ENCODE assay signal across 8 mouse cellular contexts in genomic region chr10:24625060-24625701, GRCm38 (mm10). TPM values are rescaled to one million over a fixed set of nuclear protein-coding genes. Genes with fewer than 3 reads are reported as not detected.
DNase-seq lines count a peak whose midpoint lies in the region; ATAC-seq and TF ChIP-seq lines count a peak whose summit lies in the region.

No protein-coding gene starts in this region.

- DNase-seq in heart, adult 11 months = peak; percentile 93
- DNase-seq in cerebellum, postnatal 36 days = peak; percentile 64 to 67
- DNase-seq in gastrocnemius, adult 18-20 months (ENCODE audit: low spot score) = peak; percentile 82
- peak; percentile 84 for DNase-seq in hindlimb bud, embryonic 11.5 days (ENCODE audit: extremely low spot score, low read depth, low spot score)
- DNase-seq in left cerebral cortex, postnatal 36 days (ENCODE audit: low spot score in 2 of 2) = peak; percentile 75
- peak; percentile 86 for DNase-seq in midbrain, postnatal 0 days (ENCODE audit: low spot score)
- DNase-seq in spleen, postnatal 10 days (ENCODE audit: low spot score in 2 of 2) = peak; percentile 65 to 86

- 37% methylated on average over 24 of the region's 24 CpGs for WGBS in heart, embryonic 11.5 days (ENCODE audit: insufficient replicate concordance)
- 35% methylated on average over 23 of the region's 24 CpGs for WGBS in midbrain, postnatal 0 days

- no peak overlapping the region for H3K4me3 ChIP-seq in heart, embryonic 11.5 days (ENCODE audit: low read depth, low read length)
- H3K4me3 ChIP-seq in midbrain, postnatal 0 days (ENCODE audit: low read depth, low read length) = no peak overlapping the region

- H3K4me1 ChIP-seq in heart, embryonic 11.5 days (ENCODE audit: control insufficient read depth, insufficient read depth, low read length) = no peaks in the 10 kb centered on the region; the same call in 1 of the 2 replicates
- no peaks in the 10 kb centered on the region for H3K4me1 ChIP-seq in midbrain, postnatal 0 days (ENCODE audit: insufficient read depth, low read length)

- TF ChIP-seq CTCF in midbrain, postnatal 0 days (IDR thresholded peaks at IDR 0.05) = peak; percentile 93

- H3K9me3 ChIP-seq in heart, embryonic 11.5 days (replicated peaks; ENCODE audit: control insufficient read depth, low read length) = no peaks in the 10 kb centered on the region
- H3K9me3 ChIP-seq in midbrain, postnatal 0 days (ENCODE audit: low read length) = no peaks in the 10 kb centered on the region

- H3K9ac ChIP-seq in heart, embryonic 11.5 days (ENCODE audit: low read depth, low read length) = no peak overlapping the region
- H3K9ac ChIP-seq in midbrain, postnatal 0 days (replicated peaks; ENCODE audit: low read length, poor library complexity, severe bottlenecking) = no peak overlapping the region

- ATAC-seq in heart, embryonic 11.5 days (replicated peaks; ENCODE audit: insufficient number of reproducible peaks, low FRiP score, low TSS enrichment) = no peak
- ATAC-seq in midbrain, postnatal 0 days (ENCODE audit: low FRiP score) = peak; percentile 86

- H3K4me2 ChIP-seq in heart, embryonic 11.5 days = no peak overlapping the region
- peak overlapping the region; percentile 23; the same call in 1 of the 2 replicates for H3K4me2 ChIP-seq in midbrain, postnatal 0 days (ENCODE audit: low read depth, low read length, poor library complexity, severe bottlenecking)

- no peaks in the 10 kb centered on the region for H3K36me3 ChIP-seq in heart, embryonic 11.5 days (ENCODE audit: control insufficient read depth, insufficient read depth, low read length)
- no peaks in the 10 kb centered on the region for H3K36me3 ChIP-seq in midbrain, postnatal 0 days (ENCODE audit: insufficient read depth, low read length)

- intact Hi-C loops in left cerebral cortex, postnatal 36 days (cut with DNase I) = loop anchor here (10.0 kb wide), 2 partner anchors 310 to 440 kb away; no protein-coding TSS in a partner anchor

- H3K27me3 ChIP-seq in heart, embryonic 11.5 days (ENCODE audit: control insufficient read depth, insufficient read depth, low read length) = no peaks in the 10 kb centered on the region
- H3K27me3 ChIP-seq in midbrain, postnatal 0 days (ENCODE audit: insufficient read depth, low read length) = no peaks in the 10 kb centered on the region

- H3K27ac ChIP-seq in heart, embryonic 11.5 days (ENCODE audit: low read depth, low read length) = no peak overlapping the region
- H3K27ac ChIP-seq in midbrain, postnatal 0 days (ENCODE audit: low read depth, low read length) = no peak overlapping the region

RNA-seq across cellular contexts. Expression of gene Ccn2, which starts 29.9 kb away (rescaled TPM):
- 25.2 and 26.4 TPM in 2 replicates for polyA plus RNA-seq in heart, embryonic 11.5 days (2014; fragmentation: Nextera tagmentation; extraction: Ambion mirVana)
- total RNA-seq in gastrocnemius, adult 18-20 months (2021) = 10 to 100 TPM; 16.5 to 53.2 TPM
- 10 to 100 TPM; 31.4 to 32.5 TPM for total RNA-seq in left cerebral cortex, postnatal 36 days (2021)
- total RNA-seq in midbrain, postnatal 0 days (2014; rRNA removed) = 10.0 and 16.2 TPM in 2 replicates
- polyA plus RNA-seq in midbrain, postnatal 0 days (2015; fragmentation: Nextera tagmentation; extraction: Ambion mirVana) = 2.3 and 3.7 TPM in 2 replicates
